Mouse (Mus musculus): ENCODE measurements around the gene Ugt1a10.
A peak's percentile ranks its signal among the peaks of the same experiment; 100 is the strongest.

Gene Ugt1a10

GRCm38 (mm10) chr1:88256886-88257663 is 201.9 kb downstream of the Ugt1a10 start:
- DNase-seq: no peak

GRCm38 (mm10) chr1:88257681-88258080 is 202.5 kb downstream of the Ugt1a10 start:
- DNase-seq: no peak

- no peak for DNase-seq
These were observed 203.2 kb downstream of the Ugt1a10 start for GRCm38 (mm10) chr1:88258361-88258760.

GRCm38 (mm10) chr1:88258881-88259642 is 203.9 kb downstream of the Ugt1a10 start:
- no peak for DNase-seq

- no peak for DNase-seq
These were observed 204.4 kb downstream of the Ugt1a10 start for GRCm38 (mm10) chr1:88259643-88260024.

GRCm38 (mm10) chr1:88260114-88260513 is 204.9 kb downstream of the Ugt1a10 start:
- DNase-seq: peak; percentile 60

GRCm38 (mm10) chr1:88260604-88261377 is 205.6 kb downstream of the Ugt1a10 start:
- DNase-seq: no peak

- no peak for DNase-seq
These were observed 206.5 kb downstream of the Ugt1a10 start for GRCm38 (mm10) chr1:88261706-88262105.

- DNase-seq: peak; percentile 60
These were observed 207.1 kb downstream of the Ugt1a10 start for GRCm38 (mm10) chr1:88262255-88262654.

- DNase-seq: no peak
These were observed 207.8 kb downstream of the Ugt1a10 start for GRCm38 (mm10) chr1:88262961-88263360.

GRCm38 (mm10) chr1:88263778-88264177 is 208.6 kb downstream of the Ugt1a10 start:
- no peak for DNase-seq

GRCm38 (mm10) chr1:88264237-88264868 is 209.2 kb downstream of the Ugt1a10 start:
- no peak for DNase-seq

- DNase-seq: no peak
These were observed 209.7 kb downstream of the Ugt1a10 start for GRCm38 (mm10) chr1:88264869-88265240.

- DNase-seq: no peak
These were observed 210.9 kb downstream of the Ugt1a10 start for GRCm38 (mm10) chr1:88266123-88266522.

- no peak for DNase-seq
These were observed 212.3 kb downstream of the Ugt1a10 start for GRCm38 (mm10) chr1:88267489-88267888.

GRCm38 (mm10) chr1:88268070-88268469 is 212.9 kb downstream of the Ugt1a10 start:
- no peak for DNase-seq

All from kidney, adult 9 months (tissue).